Mouse (Mus musculus) kidney, postnatal 4 days (tissue): ENCODE measurements around the gene Trim65.
A peak's percentile ranks its signal among the peaks of the same experiment; 100 is the strongest.

Experiments used
- DNase-seq, 2 experiments: peaks; one replicate each; pipeline ENCODE4 v3.0.0; 2021; ENCODE audit warnings: mixed read lengths in 2 of 2

The Trim65 gene

DNA sequence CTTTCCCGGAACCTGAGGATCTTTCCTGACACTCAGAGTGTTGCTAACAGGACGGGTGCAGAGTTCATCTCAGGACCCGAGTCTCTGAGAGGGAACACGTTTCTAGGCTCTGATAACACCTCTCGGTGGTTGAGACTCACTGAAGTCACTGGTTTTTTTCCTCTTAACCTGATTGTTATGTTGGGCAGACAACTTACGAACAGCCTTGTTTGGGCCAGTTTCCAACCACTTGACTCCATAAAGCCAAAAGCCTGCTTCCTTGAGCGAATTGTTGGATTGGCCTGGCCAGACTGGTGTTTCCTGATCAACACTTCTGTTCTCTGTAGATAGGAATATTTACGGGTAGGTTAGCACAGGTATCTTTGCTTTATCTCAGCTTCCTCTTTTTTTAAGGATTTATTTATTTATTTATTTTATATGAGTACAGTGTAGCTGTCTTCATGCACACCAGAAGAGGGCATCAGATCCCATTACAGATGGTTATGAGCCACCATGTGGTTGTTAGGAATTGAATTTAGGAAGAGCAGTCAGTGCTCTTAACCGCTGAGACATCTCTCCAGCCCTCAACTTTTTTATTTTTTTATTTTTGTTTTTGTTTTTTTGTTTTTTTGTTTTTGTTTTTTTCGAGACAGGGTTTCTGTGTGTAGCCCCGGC lies 42.1 kb downstream of the Trim65 start:
- DNase-seq, result no peak

GRCm38 (mm10) chr11:116088188-116088587 lies 42.7 kb downstream of the Trim65 start:
- DNase-seq, result no peak

DNA sequence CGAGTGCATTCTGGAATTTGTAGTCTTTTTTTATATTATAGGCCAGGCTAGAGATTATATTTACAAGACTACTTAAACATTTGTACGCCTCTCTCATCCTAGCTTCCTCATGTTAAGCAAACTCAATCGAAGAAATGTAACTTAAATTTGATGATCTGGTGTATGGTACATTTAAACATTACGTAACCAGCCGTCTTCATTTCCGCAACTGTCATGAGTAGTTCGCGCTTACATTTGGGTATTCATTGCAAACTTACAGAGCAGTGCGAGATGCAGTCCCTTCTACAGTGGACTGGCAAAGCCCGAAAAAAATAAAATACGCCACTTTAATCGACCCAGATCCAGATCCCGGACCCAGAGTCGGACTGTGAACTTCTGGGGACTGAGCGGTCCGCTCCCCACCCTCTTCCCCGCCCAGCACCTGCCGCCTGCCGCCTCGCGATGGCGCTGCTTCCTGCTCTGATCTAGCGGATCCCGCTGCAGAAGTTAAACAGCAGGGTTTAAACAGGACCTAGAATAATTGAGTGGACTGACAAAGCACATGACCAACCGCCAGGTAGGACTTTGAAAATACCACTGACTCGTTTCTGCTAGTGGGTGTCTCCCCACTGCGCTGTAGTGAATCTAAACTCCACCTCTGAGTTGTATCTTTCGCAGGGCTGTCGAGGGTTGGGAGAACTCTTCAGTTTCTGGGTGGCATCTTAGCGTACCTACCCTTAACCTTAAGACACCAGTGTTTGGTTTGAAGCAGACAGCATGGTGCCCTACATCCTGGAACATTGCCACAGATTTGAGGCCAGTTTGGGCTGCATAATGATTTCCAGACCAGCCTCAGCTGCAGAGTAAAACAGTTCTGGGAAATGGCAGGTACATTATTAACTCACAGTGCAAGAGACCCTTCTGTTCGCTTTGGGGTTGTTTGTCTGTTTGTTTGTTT lies 43.5 kb downstream of the Trim65 start:
- peak; percentile 94 to 95 for DNase-seq

DNA sequence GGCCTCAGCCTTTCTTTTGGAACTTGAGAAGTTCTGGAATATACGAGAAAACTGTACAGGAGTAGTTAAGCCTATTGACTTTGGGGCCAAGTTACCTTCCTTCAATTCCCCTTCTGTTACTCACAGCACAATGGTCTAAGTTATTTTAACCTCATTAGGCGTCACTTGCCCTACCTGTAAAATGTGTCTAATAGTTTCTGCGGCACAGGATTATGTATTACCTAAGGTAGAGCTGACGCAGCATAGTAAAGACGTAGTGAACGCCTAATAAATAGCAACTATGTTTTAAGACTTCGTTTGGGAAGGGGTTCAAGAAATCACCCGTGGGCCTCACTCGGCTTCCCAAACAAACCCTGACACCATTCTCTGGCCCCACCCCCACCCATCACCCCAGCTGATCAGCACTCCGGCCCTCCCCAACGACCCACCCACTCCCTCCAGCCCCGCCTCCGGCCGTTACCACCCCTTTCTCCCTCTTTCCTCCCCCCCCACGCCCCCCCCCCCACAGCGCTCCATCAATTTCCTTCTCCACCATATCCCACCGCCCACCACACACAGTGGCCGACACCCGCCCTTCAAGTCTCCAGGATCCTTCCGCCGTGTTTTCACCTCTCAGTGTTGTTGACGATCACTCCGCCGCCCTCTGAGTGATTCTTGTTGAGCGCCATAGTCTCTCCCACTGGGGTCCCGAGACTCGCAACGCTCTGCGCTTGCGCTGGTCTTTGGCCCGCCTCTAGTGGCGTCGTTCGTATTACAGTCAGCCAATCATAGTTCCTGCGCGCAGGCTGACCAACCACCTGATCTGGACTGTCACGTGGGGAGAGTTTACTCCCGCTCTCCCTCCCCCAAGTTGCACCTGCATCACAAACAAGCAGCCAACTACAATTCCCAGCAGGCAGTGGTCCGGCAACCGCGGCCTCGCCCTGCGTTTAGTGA lies 44.4 kb downstream of the Trim65 start, which contains the start of gene Wbp2:
TSS of gene Wbp2 (minus strand) at position 738 of the 936 bp plus-strand sequence.
- DNase-seq, result peak; percentile 98 to 99

DNA sequence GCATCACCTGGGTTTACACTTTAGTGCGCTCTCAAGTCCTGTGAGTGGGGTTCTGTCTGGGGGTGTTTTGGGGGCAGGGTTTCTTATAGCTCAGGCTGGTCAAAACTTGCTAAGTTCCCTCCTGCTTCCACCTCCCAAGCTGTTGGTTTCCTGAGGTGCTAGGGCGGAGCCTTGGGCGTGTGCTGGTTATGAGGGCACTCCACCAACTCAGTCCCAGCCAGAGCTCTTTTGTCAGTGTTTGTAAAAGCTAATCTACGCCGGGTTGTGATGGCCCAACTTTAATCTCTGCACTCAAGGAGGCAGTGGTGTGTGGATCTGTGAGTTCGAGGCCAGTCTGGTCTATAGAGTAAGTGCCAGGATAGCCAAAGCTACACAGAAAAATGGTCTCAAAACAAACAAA lies 46.8 kb downstream of the Trim65 start:
- no peak for DNase-seq

DNA sequence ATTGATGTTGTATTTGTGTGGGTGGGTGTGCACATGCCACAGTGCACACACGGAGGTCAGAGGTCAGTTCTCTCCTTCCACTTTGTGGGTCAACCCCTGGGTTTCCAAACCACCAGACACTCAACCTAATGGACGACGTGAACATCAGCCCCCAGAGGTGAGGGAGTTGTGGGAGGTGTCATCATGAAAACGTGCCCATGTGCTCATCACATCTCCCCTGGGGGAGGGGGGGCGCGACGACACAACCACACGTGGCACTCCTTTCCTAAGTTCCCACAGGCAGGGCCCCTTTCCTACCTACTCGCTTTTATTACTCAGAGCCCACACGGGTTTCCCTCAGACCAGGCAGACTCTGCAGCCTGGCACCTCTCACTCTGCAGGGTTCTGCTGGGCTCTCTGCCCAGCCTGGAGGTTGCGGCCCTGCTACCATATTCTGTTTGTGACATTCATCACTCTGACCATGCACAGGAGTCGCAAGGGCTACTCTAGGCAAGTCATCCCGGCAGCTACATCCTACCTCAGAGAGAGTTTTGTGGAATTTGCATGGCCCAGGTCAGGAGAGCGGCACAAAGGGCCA lies 47.7 kb downstream of the Trim65 start:
- no peak for DNase-seq

DNA sequence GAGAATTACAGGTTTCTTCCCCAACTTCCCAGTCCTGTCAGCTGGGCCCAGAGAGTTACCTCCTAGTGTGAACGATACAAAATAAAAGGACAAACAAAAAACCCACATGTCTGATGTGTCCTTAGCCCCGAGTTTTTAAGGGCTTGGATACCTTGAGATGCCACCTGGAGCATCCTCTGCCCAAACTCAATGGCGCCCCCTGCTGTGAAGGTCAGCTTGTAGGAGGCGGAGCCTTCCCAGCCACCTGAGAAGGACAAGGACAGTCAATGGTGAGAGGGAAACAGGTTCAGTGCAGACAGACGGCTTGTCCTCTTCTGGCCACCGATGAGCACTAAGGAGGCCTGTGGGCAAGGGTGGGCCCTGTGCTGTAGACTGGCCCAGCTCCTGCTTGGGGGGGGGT lies 49.8 kb downstream of the Trim65 start:
- DNase-seq, result peak; percentile 79 to 80

DNA sequence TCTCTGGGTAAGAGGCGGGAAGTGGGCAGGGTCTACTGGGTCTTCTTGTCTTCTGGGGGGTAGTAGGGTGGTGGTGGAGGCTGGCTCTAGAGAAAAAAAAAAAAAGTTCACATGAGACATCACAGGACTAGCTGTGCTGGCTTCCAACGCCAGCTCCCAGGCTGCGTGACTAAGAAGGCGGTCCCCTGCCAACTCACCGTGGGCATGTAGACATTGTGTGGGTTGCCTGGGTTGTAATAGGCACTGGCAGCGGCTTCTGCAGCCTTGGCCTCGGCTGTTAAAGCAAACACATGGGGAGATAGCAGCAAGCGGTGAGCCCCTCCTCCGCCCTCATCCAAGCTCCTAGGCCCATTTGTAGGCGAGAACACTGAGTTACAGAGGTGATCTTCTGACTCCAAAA lies 51.4 kb downstream of the Trim65 start:
- DNase-seq, result no peak

DNA sequence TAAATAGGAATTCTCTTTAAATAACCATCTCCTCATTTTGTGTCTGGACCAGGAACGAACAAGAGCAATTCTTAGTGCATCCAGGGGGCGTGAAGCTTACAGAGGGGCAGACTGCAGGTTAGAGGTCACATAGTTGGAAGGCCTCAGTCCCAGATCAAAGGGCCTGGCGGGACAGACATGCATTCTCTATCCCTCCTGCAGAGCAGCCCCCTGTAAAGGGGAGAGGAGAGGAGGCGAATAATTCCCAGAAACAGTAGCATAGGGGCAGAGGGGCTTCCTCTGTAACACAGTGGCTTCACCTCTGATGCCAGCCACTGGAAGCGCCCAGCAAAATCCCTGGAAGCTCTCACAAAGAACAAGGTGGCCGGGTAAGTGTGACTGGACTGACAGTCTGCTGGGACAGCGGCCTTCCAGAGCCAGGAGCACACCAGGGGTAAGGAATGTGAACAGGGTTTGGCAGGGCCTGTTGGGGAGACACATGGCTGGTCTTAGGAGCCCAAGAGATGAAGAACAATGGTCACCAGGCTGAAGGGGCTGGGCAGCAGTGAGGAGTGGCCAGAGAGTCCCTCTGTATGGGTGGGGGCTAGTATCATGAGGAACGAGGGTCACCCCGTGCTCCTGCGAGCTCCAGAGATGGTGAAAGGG lies 52.1 kb downstream of the Trim65 start:
- DNase-seq, result no peak

DNA sequence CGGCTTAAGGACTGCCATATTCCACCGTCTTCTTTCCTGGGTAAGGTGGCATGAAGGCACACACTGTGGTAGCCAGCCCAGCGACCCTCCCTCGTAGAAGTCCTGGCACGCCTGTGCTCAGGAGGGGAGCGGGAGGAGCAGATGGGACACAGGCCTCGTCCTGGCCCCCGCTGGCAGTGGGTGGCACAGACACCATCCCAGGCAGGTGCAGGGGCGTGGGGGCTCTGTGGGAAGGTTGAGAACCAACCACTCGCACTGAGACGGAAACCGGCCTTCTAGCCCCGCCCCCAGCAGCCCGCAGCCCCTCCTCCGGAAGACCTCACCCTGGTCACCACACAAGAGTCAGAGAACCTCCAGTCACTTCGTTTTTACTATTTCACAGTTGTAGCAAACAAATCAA lies 52.7 kb downstream of the Trim65 start:
- DNase-seq, result peak; percentile 77 to 83

DNA sequence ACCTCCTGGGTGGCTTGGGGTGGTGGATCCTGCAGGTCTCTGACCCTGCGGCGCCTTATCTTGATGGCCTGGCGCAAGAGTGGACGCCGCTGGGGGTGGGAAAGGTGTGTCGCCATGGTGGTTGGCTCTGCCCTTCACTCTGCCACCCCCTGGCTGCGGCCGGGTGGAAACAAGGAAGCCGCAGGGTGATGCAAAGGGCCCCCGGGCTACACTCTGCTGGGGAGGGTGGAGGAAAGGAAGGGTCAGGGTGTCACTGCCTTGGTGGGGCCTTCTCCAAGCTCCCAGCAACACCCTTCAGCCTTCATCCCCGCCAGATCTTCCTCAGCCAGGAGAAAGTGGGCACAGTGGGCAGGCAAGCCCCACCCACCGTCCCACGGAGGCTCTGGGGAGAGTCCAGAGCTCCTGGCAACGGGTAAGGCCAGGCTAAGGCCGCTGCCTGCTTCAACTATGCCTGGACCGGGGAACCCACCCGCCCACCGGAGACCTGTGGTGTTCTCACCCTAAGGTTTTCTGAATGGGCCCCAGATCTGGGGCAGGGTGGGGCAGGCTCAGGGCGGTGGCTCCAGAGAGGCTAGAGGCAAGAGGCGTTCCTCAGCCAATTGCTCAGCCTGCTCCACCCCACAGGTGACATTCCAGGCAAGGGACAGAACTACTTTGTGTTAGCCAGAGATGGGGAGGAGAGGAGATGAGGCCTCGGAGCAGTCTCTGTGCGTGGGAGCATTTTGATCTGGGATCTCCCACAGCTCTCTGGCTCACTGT lies 53.3 kb downstream of the Trim65 start, which contains the start of gene Unc13d:
TSS of gene Unc13d (minus strand) at position 516 of the 759 bp plus-strand sequence.
- DNase-seq, result peak in 1 of 2 experiments; percentile 43

DNA sequence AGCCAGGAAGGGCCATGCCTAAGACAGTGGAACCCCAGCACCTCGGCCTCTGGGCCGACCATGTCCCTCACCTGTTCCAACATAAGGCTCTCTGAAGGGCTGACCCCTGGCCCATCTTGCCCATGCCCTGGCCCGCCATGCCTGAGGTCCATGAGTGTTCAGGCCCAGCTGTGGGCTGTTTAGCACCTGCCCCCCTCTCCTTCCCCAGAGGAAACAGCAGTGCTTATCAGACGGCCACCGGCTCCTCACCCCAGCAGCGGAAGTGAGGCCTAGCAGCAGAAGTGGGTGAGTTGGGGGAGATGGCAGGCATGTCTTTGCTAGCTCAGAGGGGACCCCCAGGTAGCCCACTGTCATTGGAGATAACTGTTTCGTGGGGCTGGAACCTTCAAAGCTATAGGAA lies 54.1 kb downstream of the Trim65 start:
- no peak for DNase-seq

DNA sequence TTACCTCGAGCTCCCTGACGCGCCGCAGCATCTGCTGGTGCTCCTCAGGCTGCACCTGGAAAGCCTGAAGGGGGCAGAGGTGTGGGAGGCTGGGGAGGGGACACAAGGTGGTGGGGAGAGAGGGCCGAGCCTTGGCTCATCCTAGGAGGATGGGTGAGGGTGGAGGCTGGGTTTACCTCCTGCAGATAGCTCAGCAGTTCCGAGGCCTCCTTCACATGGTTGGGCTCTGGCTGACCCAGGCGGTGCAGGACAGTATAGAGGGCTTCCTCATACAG lies 54.7 kb downstream of the Trim65 start:
- DNase-seq, result no peak

DNA sequence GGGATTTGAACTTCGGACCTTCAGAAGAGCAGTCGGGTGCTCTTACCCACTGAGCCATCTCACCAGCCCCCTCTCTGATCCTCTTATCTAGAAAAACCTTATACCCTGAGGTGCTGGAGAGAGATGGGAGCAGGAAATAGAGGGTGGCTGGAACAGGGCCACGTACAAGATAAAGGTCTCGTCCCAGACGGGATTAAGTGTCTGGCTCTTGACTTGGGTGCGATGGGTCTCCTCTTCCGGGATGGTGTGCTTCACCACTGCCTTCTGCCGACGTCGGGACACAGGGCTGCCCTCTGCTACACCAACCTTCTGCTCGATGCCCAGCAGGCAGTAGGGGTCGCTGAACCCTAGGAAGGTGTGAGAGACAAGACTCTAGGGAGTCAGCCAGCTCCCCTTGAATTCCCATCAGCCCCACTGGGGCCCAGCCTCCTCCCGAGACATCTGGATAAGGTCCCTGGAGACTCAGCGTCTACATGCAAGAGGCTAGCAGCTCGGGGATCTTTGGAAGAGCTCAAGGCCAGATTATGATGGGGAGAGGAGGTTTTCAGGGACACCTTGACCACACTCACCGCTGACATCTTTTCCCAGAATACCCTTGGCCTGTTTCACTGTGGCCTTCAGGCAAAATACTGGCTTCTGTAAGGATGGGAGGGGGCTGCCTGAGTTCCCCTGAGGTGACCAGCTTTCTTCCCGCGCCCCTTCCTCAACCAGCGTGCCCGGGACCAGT lies 55.2 kb downstream of the Trim65 start:
- no peak for DNase-seq

DNA sequence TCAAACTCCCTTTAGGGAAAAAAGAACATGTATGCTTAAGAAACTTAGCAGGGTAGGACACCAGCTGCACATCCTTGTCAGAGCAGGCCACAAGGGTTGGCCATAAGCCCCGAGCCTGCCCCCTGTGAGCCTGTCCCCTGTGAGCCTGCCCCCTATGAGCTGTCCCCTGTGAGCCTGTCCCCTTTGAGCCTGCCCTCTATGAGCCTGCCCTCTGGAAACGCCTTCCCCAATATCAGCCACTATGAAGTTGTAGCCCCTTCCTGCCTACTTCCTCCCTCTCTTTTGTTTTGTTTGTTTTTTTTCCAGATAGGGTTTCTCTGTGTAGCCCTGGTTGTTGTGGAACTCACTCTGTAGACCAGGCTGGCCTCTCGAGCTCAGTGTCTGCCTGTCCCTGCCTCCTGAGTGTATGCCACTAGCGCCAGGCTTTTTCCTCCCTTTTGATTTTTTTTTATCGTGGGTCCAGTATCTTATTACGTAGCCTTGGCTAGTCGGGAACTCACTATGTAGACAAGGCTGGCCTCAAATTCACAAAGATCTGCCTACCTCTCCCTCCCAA lies 56.4 kb downstream of the Trim65 start:
- DNase-seq, result no peak

DNA sequence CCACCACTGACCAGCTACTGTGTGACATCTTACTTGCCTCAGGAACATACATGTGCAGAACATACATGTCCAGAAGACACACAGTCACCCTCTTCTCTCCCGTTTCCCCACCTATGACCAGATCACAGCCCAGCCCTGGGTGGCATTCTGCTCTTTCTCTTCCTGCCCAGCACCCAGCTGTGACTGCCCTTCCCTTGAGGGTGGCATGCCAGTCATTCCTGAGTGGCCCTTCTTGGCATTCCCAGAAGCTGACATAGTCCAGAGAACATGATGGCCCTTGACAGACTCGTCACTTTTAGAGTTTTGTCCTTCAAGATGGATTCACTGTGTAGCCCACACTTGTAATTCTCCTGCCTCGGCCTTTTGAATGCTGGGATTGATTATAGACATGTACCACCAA lies 58.3 kb downstream of the Trim65 start:
- no peak for DNase-seq
